Mouse (Mus musculus): Measurements from ENCODE around the gene Slc25a20.

Slc25a20 gene

DNA sequence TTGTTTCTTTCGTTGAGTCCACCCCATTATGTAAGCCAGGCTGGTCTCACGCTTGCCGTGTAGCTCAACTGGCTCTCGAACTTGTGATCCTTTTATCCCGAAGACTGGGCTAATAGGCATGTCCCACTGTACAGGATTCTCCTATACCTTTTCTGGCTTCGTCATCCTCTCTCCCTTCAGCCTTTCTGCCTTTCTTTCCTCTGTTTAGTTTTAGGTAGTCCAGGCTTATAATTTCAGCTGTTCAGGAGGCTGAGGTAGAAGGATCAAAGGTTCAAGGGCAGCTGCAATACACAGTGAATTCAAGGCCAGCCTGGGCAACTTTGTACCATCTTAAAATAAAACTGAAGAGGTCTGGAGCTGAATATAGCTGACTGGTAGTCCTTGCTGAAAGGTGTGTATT lies 25.3 kb downstream of the Slc25a20 start:
- no peak for DNase-seq (ENCODE audit: low spot score in 2 of 2)

DNA sequence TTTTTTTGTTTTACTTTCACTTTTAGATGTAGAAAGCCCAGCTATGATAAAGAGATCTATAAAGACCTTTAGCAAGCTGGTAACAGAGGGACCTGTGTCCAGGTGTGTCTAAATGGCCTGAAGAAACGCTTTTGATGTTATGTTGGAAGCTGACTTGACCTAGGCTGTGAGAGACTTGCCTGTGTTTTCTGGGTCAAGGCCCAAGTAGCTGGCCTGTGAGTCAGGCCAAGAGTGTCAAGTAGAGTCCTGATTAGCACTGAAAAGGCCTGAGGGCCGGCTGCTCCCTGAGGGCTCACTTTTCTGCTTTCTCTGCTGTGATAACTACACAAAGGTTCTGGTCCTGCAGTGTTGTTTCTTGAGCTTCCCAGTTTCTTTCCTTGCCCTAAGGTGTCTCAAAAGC lies 25.8 kb downstream of the Slc25a20 start:
- DNase-seq (ENCODE audit: low spot score in 2 of 2): no peak

DNA sequence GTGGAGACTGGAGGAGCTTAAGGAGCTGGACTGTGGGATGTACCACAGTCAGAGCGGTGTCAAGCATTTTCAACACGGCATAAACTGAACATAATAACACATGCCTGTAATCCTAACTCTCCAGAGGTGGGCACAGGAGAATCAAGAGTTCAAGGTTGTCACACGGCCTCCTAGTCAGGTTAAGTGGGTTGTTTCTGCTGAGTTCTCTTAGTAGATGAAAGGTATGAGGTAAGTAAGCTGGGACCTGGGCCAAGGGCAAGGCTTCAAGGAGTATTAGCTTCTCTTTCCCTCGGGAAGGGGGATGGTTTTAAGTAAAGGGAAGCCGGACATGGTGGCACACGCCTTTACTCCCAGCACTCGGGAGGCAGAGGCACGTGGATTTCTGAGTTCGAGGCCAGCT lies 26.6 kb downstream of the Slc25a20 start:
- DNase-seq (ENCODE audit: low spot score in 2 of 2): no peak

DNA sequence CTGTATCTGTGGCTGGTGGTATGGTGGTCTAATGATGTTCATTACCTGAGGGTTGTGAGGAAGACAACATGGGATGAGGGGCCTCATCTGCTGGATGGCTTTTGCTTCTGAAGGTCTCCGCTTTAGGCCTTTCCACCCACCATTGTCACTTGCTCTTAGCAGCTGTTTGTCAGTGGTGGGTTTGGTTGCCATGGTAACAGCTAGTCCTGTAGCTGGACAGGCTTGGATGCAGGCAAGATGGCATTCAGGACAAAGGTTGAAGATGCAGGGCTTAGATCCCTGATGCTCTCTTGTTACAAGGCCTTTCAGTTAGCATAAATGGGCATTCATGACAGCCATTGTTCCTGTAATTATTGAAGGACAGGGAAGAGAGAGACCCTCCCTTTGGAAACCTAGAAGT lies 27.2 kb downstream of the Slc25a20 start, which contains the start of gene Prkar2a:
Gene Prkar2a, plus strand, starts transcription at position 209 of the 400 bp plus-strand sequence.
- DNase-seq (ENCODE audit: low spot score in 2 of 2): no peak

DNA sequence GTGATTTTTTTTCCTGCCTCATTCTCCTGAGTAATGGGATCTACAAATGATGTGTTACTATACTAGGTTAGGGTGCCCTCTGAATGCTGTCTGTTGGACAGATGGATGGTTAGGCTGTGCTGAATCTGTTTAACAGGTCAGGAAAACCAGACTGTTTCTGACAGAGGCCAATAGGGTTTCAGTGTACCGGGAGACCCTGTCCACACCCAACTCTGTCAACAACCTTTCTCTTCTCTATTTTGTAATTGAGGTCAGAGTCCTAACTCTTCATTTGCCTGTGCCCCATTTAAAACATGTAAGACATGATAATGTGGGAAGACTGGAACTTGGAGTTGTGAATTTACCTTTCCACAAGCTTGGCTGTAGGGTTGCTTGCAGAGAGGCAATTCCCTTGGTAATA lies 28.1 kb downstream of the Slc25a20 start:
- DNase-seq (ENCODE audit: low spot score in 2 of 2): no peak

DNA sequence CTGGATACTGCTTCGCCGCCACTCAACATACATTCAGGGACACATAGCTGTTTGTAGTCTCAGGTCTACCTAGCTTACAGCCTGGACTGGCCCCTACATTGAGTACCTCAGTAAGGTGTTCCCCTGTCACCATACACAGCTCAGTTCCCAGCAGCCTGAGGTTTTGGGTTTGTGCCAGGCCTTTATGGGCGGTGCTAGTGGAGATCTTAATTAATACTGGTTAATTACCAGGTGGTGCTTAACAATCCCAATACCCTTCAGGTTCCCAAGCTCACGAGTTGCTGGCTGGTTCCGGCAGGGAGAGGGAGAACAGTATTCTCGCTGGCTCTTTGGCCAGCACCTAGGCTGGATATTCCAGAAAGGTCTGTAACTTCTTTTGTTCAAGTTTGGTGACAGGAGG lies 29.0 kb downstream of the Slc25a20 start:
- DNase-seq (ENCODE audit: low spot score in 2 of 2): no peak

DNA sequence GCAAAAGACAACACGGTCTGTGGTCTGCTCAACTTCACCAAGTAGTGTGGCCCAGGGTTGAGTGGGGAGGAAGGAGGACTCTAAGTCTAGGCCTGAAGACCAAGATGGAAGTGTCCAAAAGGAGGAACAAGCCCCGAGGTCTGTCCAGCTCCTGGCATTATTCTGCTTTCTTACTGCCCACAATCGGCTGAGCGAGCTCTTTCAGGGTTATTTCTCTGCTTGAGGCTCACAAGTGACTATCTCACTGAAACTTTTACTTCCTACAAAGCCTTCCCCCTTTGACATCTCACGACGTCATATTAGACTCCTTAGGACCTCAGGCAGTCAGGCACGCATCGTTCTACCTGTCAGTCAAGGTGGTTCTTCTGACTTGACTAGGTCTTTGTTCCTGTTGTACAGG lies 29.5 kb downstream of the Slc25a20 start:
- peak in 1 of 2 experiments; percentile 16 for DNase-seq (ENCODE audit: low spot score in 2 of 2)

DNA sequence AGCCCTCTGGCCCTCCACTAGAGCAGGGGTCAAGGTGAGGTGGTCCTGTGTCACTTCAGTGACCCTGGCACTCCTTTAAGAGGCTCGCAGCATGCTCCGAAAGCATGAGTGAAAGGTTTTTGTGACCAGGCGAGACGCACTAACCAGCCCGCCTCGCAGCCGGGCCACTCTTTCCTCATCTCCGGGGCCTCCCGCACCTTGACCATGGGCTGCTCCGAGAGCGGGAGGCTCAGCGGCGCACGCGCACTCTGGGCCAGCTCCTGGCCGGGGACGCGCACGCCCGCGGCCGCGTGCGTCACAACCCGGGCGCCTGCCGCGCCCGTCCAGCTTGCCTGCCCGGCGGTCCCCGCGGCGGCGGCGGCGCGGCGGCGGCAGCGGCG lies 29.9 kb downstream of the Slc25a20 start:
- DNase-seq (ENCODE audit: low spot score in 2 of 2): peak; percentile 58 to 85

DNA sequence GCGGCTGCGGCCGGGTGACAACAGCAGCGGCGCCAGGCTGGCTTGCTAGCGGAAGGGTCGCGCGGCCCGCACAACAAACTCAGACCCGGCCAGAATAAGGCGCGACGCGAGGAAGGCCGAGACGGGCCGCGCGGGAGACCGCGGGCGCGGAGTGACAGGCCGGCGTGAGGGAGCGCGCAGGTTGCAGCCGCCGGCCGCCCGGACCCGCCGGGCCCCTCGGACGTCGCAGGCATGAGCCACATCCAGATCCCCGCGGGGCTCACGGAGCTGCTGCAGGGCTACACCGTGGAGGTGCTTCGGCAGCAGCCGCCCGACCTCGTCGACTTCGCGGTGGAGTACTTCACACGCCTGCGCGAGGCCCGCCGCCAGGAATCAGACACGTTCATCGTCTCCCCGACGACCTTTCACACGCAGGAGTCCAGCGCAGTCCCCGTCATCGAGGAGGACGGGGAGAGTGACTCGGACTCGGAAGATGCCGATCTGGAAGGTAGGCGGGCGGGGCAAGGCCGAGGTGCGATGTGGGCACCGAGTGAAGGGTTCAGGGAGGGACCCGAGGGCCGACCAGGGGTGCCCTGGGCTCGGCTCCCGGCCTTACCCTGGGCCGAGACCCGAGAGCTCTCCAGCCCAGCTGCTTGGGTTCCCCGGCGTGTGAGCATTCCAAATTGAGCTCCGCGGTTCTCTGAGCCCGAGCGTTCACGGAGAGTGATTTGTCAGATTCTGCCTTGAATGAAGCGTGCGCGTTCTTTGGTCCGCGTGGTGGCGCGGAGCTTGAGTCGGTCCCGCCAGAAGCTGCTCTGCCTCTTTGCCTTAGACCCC lies 30.5 kb downstream of the Slc25a20 start:
- peak in 1 of 2 experiments; percentile 55 for DNase-seq (ENCODE audit: low spot score in 2 of 2)

DNA sequence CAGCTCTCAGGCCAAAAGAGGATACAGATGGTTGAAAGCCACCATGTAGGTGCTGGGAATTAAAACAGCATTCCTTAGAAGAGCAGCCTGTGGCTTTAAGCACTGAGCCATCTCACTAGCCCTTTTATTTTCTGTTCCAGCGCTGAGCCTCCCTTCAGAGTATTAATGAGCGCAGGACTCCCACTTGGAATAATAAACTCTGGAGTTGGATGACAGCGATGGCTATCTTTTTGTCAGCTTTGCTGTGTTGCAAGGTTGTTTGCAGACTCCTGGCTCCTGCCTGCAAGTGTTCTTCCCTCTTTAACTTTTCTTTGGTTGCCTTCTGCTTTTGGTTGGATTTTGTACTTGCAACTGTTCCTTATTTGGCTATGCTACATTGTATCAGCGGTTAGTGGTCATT lies 32.1 kb downstream of the Slc25a20 start:
- DNase-seq (ENCODE audit: low spot score in 2 of 2): no peak

DNA sequence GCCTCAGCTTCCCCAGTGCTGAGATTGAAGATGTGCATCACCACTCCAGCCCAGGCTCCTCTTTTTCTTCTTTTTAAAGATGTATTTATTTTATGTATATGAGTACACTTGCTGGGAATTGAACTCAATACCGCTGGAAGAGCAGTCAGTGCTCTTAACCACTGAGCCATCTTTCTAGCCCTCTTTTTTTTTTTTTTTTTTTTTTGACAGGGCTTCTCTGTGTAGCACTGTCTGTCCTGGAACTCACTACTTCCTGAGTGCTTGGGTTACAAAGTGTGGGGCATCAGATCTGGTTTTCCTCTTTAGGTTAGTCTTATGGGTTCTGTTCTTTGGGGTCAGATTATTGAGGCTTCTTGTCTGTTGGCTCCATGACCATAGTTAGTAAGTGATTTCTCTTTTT lies 32.6 kb downstream of the Slc25a20 start:
- no peak for DNase-seq (ENCODE audit: low spot score in 2 of 2)

DNA sequence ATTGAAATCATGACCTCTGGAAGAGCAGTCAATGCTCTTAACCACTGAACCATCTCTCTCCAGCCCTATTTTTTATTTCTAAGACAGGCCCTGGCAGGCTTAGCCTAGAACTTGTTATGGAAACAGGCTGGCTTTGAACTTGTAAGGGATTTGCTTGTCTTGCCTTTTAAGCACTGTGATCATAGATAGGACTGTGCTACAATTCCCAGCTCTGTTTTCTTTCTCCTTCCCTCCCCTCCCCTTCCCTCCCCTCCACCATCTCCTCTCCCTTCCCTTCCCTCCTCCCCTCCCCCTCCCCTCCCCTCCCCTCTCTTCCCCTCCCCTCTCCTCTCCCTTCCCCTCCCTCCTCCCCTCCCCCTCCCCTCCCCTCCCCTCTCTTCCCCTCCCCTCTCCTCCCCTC lies 40.6 kb downstream of the Slc25a20 start:
- no peak for DNase-seq (ENCODE audit: low spot score in 2 of 2)

DNA sequence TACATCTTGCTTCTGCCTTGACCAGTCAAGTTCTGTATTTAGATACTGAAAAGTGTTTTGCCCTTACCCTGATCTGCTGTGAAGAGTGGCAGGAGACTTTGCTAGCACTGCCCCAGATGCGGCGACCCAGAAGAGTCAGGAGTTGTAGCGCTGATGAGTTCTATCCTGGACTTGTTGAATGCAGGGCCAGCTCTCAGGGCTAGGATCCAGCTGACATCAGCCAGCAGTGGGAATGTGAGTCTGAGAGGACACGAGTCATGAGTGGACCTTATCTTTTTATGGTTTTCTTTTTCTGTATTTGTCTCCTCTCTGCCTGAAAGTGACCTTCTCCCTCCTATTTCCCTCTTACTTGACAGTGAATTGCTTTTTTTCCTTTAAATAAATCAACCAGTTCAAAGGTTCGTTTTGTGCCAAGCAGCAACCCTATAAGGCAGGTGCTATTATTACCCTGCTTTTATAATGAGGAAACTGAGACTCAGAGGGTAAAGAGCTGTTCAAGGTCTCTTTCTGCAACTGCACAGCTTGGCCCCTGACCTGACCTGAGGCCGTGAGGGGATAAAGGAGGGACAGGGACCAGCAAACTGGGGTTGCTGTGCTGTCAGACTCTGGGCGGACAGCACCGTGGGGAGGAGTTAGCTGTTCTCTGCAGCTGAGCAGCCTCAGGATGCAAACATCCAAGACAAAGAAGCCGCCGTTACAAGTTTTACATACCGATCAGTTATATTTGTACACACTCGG lies 41.7 kb downstream of the Slc25a20 start:
- no peak for DNase-seq (ENCODE audit: low spot score in 2 of 2)

DNA sequence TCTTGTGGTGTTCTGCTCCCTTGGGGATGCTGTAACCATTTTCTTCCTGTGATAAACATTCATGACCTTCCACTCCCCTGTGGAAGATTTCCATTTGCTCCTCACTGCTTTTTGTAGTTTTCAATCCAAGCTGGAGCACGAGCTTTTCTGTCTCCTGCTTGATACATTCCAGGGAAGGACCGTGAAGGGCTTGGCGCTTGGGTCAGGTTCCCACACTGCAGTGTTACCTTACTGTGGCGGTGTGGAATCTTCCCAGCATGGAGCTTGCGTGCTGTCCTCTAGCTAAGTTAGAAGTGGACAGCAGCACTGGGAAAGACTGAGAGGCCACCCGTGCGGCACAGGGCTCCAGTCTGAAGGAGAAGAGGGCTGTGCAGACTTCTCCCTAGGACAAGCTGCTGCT lies 42.7 kb downstream of the Slc25a20 start:
- no peak for DNase-seq (ENCODE audit: low spot score in 2 of 2)

DNA sequence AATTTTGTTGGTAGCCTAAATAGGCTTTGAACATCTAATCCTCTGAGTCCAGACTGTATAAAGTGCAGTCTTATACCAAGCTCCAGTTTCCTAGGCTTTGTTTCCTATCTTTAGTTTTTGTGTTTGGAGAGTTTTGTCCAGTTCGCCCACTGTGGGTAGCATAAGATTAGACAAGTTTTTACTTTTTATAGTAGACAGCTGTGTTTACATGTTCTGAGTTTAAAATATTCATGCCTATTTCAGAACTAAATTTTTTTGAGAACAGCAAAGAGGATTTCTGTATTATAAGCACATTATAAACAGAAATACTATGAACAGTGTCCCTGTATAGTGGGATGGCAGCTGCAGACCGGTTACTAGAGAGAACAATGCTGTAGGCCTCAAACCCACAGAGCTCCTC lies 45.3 kb downstream of the Slc25a20 start:
- no peak for DNase-seq (ENCODE audit: low spot score in 2 of 2)

DNA sequence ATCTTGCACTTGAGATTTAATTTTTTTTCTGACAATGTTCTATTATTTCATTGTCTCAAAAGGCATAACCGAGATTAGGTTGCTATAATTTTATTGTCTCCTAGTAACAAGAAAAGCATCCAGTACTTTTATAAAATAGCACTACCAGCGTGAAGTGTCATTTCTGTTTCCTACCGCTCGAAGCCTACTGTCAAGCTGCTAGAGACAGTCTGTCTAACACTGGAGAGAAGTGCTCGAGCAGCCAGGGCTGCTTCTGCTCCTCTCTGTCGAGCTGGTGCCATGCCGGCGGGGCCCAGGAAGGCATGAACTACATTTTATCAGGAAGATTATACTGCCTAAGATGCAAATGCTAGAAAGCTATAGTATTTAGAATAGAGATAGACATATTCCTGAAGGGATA lies 46.9 kb downstream of the Slc25a20 start:
- no peak for DNase-seq (ENCODE audit: low spot score in 2 of 2)

DNA sequence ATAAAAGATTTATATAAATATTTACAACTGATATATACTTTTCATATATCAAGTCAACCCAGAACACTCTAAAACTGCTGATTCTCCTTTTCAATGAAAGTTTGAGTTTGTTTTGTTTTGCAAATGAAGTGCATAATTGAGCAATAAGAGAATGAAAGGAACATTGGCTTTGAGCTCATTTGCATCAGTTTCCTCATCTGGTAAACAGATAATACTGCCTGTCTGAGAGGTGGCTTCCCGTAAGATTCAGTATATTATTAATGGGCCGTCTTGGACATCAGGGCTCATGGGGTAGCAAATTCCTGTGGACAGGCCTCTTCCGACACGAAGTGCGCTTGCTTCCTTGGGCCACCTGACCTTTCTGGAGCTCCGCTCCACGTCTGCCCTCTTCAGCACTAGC lies 48.9 kb downstream of the Slc25a20 start:
- no peak for DNase-seq (ENCODE audit: low spot score in 2 of 2)

DNA sequence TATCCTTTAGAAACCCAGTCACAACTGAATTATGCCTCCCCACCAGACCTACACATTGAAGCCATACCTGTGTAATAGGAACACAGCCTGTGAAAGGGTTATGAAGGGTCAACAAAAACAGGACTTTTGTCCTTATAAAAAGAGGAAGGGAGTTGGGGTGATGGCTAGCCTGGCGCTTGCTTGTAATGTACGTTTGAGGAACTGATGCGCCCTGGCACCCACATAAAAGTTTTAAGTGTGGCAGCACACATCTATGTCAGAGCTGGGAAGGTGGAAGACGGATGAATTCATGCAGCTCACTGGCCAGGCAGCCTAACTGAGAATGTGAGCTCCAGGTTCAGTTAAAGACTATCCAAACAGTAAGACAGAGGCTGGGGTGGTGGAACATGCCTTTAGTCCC lies 54.3 kb downstream of the Slc25a20 start:
- no peak for DNase-seq (ENCODE audit: low spot score in 2 of 2)

DNA sequence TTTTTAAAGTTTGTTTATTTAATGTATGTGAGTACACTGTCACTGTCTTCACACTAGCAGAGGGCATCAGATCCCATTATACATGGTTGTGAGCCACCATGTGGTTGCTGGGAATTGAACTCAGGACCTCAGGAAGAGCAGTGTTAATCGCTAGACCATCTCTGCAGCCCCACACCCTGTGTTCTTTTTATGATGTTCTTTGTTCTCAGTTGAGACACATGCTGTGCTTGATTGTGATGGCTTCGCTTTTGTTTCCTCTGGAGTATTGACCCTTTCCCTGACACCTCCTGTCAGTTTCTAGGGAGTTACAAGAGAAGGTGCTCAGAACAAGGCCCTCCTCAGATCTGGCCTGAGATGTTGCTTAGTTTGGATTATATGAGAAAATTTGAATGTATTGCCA lies 61.9 kb downstream of the Slc25a20 start:
- no peak for DNase-seq (ENCODE audit: low spot score in 2 of 2)

DNA sequence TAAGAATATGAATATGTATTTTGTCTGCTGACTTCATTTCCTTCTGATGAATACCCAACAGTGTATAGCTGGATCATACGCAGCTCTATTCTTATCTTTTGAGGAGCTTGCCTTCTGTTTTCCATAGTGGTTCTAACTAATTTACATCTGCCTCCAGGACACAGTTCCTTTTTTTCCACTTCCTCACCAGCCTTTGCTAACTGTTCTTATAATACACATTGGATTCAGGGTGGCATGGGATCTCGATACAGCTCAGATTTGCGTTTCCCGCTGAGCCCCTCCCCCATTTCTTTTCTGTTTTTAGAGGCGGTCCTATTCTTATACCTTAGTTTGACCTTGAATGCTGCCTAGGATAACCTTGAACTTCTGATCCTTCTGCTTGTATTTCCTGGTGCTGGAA lies 64.2 kb downstream of the Slc25a20 start:
- DNase-seq (ENCODE audit: low spot score in 2 of 2): peak in 1 of 2 experiments; percentile 16

DNA sequence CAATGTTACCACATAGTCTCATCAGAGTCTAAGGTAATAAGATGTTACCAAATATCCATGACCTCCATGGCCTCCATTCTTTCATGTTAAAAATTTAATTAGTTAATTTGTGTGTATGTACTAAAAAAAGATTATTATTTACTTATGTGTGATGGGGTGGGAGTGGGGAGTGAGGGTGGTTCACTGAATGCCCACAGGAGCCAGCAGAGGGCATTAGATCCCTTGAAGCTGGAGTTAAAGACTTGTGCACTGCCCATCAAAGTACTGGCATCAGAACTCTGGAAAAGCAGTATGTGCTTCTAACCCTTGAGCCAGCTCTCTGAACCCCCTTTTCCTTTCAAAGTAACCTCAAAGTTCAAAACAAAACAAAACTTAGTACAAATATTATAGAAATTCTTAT lies 67.2 kb downstream of the Slc25a20 start:
- no peak for DNase-seq (ENCODE audit: low spot score in 2 of 2)

DNA sequence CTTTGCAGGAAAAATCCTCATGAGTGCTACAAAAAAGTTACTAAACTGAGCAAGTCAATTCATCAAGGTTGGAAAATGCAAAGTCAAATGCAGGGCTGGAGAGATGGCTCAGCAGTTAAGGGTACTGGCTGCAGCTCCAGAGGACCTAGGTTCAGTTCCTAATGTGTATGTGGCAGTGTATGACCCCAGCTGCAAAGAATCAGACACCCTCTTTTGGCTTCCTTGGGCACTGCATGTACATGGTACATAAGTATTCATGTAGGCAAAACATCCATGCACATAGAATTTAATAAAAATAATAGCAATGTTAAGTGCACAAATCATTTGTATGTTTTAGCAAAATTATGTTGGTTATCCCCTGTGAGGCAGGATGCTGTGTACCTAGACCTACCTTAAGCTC lies 70.6 kb downstream of the Slc25a20 start:
- no peak for DNase-seq (ENCODE audit: low spot score in 2 of 2)

Measured in left cerebral cortex, adult 9 months (tissue).